Mouse (Mus musculus) embryonic facial prominence, embryonic 14.5 days (tissue): ENCODE measurements around the gene Frrs1l. TPM values are rescaled to one million over a fixed set of nuclear protein-coding genes. Genes with fewer than 3 reads are reported as not detected.

Experiments used
- ATAC-seq: fragments of 200-750 bp; cut with Nextera tagmentation; 2 replicates; pipeline ENCODE4 v1.8.0; 2017; ENCODE audit warnings: low read depth, moderate number of reproducible peaks, moderate TSS enrichment
- DNase-seq: peaks from one replicate; pipeline ENCODE4 v3.0.0-alpha.2; 2015; ENCODE audit warnings: low spot score
- H3K27ac ChIP-seq: fragments of 300-500 bp; sonication (generic); replicated peaks from 2 replicates; pipeline ENCODE4 v1.5.1; 2014; ENCODE audit warnings: low read depth, mild to moderate bottlenecking, low read length, moderate library complexity
- H3K27me3 ChIP-seq: fragments of 300-500 bp; sonication (generic); replicated peaks from 2 replicates; pipeline ENCODE4 v1.6.1; 2014; ENCODE audit warnings: low read length; ENCODE audit not compliant: control insufficient read depth, insufficient read depth
- H3K36me3 ChIP-seq: fragments of 300-500 bp; sonication (generic); 2 replicates; pipeline ENCODE4 v1.6.1; 2014; ENCODE audit warnings: low read length, mixed read lengths; ENCODE audit not compliant: control insufficient read depth, insufficient read depth
- H3K4me1 ChIP-seq: fragments of 300-500 bp; sonication (generic); 2 replicates; pipeline ENCODE4 v1.6.1; 2014; ENCODE audit warnings: antibody characterized with exemption, low read length; ENCODE audit not compliant: control insufficient read depth, insufficient read depth
- H3K4me2 ChIP-seq: fragments of 300-500 bp; sonication (generic); 2 replicates; pipeline ENCODE4 v1.6.1; 2014; ENCODE audit warnings: low read depth, mild to moderate bottlenecking, low read length, moderate library complexity, mixed read lengths
- H3K4me3 ChIP-seq: fragments of 300-500 bp; sonication (generic); 2 replicates; pipeline ENCODE4 v1.5.1; 2014; ENCODE audit warnings: low read depth, mild to moderate bottlenecking, low read length
- H3K9ac ChIP-seq: fragments of 300-500 bp; sonication (generic); 2 replicates; pipeline ENCODE4 v1.6.1; 2014; ENCODE audit warnings: low read depth, mild to moderate bottlenecking, low read length, moderate library complexity, mixed read lengths
- H3K9me3 ChIP-seq: fragments of 300-500 bp; sonication (generic); 2 replicates; pipeline ENCODE4 v1.6.1; 2016; ENCODE audit warnings: low read length; ENCODE audit not compliant: control insufficient read depth
- WGBS: fragments of 180-500 bp; shearing (Covaris S2); extraction: QIAGEN DNeasy Blood & Tissue Kit; methylation state at CpG from one replicate; pipeline ENCODE4 v1.1.7; 2014; 5-methylcytosine and 5-hydroxymethylcytosine counted together
- polyA plus RNA-seq: library from polyadenylated mRNA; unstranded; fragments of >200 nt; fragmentation: Nextera tagmentation; extraction: Ambion mirVana; gene quantifications from 2 replicates; pipeline ENCODE4 v1.2.1, GENCODE M21; 2014

The Frrs1l gene
- polyA plus RNA-seq, 1 experiment from 2014 or later = 4.0 TPM

- Histone ChIP-seq H3K27ac (no peak overlapping the region), H3K9me3 (no peaks in the 10 kb centered on the region), H3K4me3 (no peak overlapping the region), H3K27me3 (no peaks in the 10 kb centered on the region), H3K9ac (no peak overlapping the region), H3K4me2 (no peak overlapping the region), H3K36me3 (no peaks in the 10 kb centered on the region), H3K4me1 (no peaks in the 10 kb centered on the region)
- ATAC-seq = peak; percentile 74
- WGBS = 31% methylated on average over 5 of the region's 5 CpGs
- DNase-seq = peak; percentile 56
Observed at GRCm38 (mm10) chr4:57017229-57017628, 27.0 kb upstream of the Frrs1l start.

- Histone ChIP-seq H3K4me2 (no peak overlapping the region), H3K36me3 (no peaks in the 10 kb centered on the region), H3K27ac (no peak overlapping the region), H3K27me3 (no peaks in the 10 kb centered on the region), H3K4me1 (no peaks in the 10 kb centered on the region), H3K4me3 (no peak overlapping the region), H3K9ac (no peak overlapping the region), H3K9me3 (no peaks in the 10 kb centered on the region)
- WGBS = 51% methylated on average over 14 of the region's 18 CpGs
- ATAC-seq = no peak
- DNase-seq = no peak
Observed at GRCm38 (mm10) chr4:57016366-57017171, 26.4 kb upstream of the Frrs1l start.

- 89% methylated on average over 5 of the region's 5 CpGs for WGBS
- H3K4me1 ChIP-seq = peaks cover 8% of the 10 kb centered on the region; the same call in 1 of the 2 replicates
- H3K9ac ChIP-seq = no peak overlapping the region
- H3K9me3 ChIP-seq = no peaks in the 10 kb centered on the region
- H3K36me3 ChIP-seq = no peaks in the 10 kb centered on the region
- no peak overlapping the region for H3K4me3 ChIP-seq
- H3K4me2 ChIP-seq = no peak overlapping the region
- no peak for DNase-seq
- no peak for ATAC-seq
- no peaks in the 10 kb centered on the region for H3K27me3 ChIP-seq
- H3K27ac ChIP-seq = no peak overlapping the region
Observed at GRCm38 (mm10) chr4:57015032-57015431, 24.8 kb upstream of the Frrs1l start.

- 67% methylated on average over 8 of the region's 8 CpGs for WGBS
- H3K4me2 ChIP-seq = no peak overlapping the region
- H3K36me3 ChIP-seq = no peaks in the 10 kb centered on the region
- no peak overlapping the region for H3K27ac ChIP-seq
- no peak overlapping the region for H3K4me3 ChIP-seq
- DNase-seq (no peak), ATAC-seq (no peak)
- H3K9ac ChIP-seq = no peak overlapping the region
- peaks cover 8% of the 10 kb centered on the region; the same call in 1 of the 2 replicates for H3K4me1 ChIP-seq
- no peaks in the 10 kb centered on the region for H3K9me3 ChIP-seq
- H3K27me3 ChIP-seq = no peaks in the 10 kb centered on the region
Observed at GRCm38 (mm10) chr4:57011454-57012046, 21.4 kb upstream of the Frrs1l start.

GRCm38 (mm10) chr4:57010919-57011318 lies 20.7 kb upstream of the Frrs1l start:
- Histone ChIP-seq H3K27me3 (no peaks in the 10 kb centered on the region), H3K9me3 (no peaks in the 10 kb centered on the region), H3K36me3 (no peaks in the 10 kb centered on the region), H3K9ac (no peak overlapping the region), H3K4me1 (peaks cover 8% of the 10 kb centered on the region; the same call in 1 of the 2 replicates), H3K27ac (no peak overlapping the region), H3K4me2 (no peak overlapping the region), H3K4me3 (no peak overlapping the region)
- WGBS = 9% methylated on average over 6 of the region's 6 CpGs
- ATAC-seq (0 out of 2 replicates have a peak, but pooled peaks have one; percentile 15), DNase-seq (peak; percentile 43)

GRCm38 (mm10) chr4:57010425-57010824 lies 20.2 kb upstream of the Frrs1l start:
- H3K4me3 ChIP-seq = no peak overlapping the region
- no peaks in the 10 kb centered on the region for H3K9me3 ChIP-seq
- H3K36me3 ChIP-seq = no peaks in the 10 kb centered on the region
- DNase-seq (no peak), ATAC-seq (no peak)
- peaks cover 8% of the 10 kb centered on the region; the same call in 1 of the 2 replicates for H3K4me1 ChIP-seq
- WGBS = 66% methylated on average over 3 of the region's 5 CpGs
- H3K27me3 ChIP-seq = no peaks in the 10 kb centered on the region
- H3K4me2 ChIP-seq = no peak overlapping the region
- no peak overlapping the region for H3K27ac ChIP-seq
- no peak overlapping the region for H3K9ac ChIP-seq

GRCm38 (mm10) chr4:57007717-57008116 lies 17.5 kb upstream of the Frrs1l start:
- 60% methylated on average over 9 of the region's 9 CpGs for WGBS

GRCm38 (mm10) chr4:57005011-57005410 lies 14.8 kb upstream of the Frrs1l start:
- ATAC-seq = 0 out of 2 replicates have a peak, but pooled peaks have one; percentile 26
- H3K9me3 ChIP-seq = no peaks in the 10 kb centered on the region
- no peaks in the 10 kb centered on the region for H3K27me3 ChIP-seq
- no peak overlapping the region for H3K4me2 ChIP-seq
- H3K27ac ChIP-seq = no peak overlapping the region
- H3K9ac ChIP-seq = no peak overlapping the region
- no peaks in the 10 kb centered on the region for H3K36me3 ChIP-seq
- no peaks in the 10 kb centered on the region for H3K4me1 ChIP-seq
- H3K4me3 ChIP-seq = no peak overlapping the region
- 62% methylated on average over 8 of the region's 8 CpGs for WGBS
- peak; percentile 26 for DNase-seq

More at GRCm38 (mm10) chr4:57007717-57008116, 17.5 kb upstream of the Frrs1l start:
- no peak overlapping the region for H3K4me3 ChIP-seq
- H3K4me2 ChIP-seq = no peak overlapping the region
- H3K9me3 ChIP-seq = no peaks in the 10 kb centered on the region
- H3K9ac ChIP-seq = no peak overlapping the region
- ATAC-seq (no peak), DNase-seq (no peak)
- no peak overlapping the region for H3K27ac ChIP-seq
- no peaks in the 10 kb centered on the region for H3K27me3 ChIP-seq
- H3K4me1 ChIP-seq = peaks cover 8% of the 10 kb centered on the region; the same call in 1 of the 2 replicates
- no peaks in the 10 kb centered on the region for H3K36me3 ChIP-seq
